Mouse (Mus musculus) kidney, adult 11 months (tissue): ENCODE measurements at regions not wholly inside any gene's neighbourhood (a gene's known extent, or its start where the extent isn't known, plus 50 kb on each side); places are given as distances from the start of the nearest gene placed in this dataset.

Experiments
- DNase-seq: peaks from one replicate; pipeline ENCODE4 v3.0.0; 2022

DNA sequence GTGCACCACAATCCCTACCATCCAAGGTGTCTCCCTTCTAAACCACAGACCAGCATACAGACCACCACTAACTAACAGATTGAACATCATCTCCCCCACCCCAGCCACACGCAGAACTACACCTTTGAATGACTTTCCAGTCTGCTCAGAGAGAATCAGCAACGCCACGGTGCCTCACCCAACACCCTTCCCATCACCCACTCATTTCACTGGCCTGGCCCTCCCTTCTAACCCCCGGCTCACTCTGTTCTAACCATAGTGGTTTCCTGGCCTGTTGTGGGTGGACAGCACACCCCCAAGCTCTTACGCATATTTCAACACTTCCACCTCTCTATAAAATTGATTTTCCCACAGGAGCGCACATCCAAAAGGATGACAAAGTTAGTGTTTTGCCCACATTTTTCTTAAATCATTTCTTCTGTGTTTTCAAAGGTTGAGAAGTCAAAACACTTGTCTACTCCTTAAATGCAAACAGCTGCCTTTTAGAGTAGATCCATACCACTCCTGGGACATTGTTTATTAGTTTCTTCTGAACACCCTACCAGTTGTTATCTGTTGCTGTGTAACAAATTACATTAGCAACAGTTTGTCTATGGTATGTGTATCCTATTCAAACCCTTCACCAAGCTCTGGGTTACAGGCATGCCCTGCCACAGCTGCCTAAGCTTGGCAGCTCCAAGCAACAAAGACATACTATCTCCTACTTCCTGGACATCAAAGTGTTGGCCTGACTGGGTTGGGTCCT lies 269.7 kb upstream of the Cdyl start:
- DNase-seq, result no peak

DNA sequence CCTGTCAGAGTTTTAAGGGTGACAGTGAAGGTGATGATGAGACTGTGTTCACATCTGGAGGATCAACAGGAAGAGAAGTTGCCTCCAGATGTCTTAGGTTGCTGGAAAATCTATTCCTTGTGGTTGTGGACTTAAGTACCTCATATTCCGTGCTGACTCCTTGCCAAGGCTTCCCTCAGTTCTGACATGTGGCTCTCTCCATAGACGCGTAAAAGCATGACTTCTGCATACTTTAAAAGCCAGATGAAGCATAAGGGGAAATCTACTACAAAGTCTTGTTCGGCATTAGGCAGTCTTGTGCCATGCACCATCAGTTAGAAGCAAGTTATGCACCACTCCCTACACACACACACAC lies 269.1 kb upstream of the Cdyl start:
- no peak for DNase-seq

DNA sequence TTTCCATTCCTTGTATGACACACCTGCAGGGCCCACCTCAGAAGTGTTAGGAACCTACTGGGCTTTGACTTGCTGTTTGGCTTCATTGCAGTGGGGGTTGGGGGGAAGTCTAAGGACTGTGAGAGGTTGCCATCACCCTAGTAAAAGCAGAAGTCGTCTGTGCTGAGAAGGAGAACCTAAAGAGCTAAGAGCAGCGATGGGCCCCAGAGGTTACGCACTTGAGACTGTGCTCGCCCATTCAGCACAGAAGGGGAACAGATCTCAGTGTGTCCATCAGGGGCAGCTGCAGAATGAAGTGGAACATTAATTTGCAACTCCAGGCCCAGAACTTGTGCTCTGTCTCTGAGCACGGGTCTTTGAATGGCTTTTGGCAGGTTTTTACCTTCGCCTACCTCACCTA lies 267.5 kb upstream of the Cdyl start:
- no peak for DNase-seq

DNA sequence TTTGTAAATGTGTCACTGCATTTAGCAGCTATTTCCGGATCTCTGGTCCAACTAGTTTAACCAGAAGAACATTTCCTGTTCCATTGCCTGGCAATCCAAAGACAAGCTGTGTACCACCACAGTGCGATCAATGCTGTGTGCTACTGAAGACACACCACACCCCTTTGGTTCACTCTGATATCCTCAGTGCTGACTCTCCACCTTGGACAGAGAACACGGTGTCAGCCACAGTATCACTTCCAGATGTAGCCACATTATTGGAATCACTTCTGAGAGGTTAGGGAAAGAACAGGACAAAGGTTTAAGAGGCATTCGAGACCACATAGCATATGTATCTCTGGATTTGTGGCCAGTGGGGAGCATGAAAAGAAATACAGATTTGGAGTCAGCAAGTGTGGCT lies 264.4 kb upstream of the Cdyl start:
- no peak for DNase-seq

DNA sequence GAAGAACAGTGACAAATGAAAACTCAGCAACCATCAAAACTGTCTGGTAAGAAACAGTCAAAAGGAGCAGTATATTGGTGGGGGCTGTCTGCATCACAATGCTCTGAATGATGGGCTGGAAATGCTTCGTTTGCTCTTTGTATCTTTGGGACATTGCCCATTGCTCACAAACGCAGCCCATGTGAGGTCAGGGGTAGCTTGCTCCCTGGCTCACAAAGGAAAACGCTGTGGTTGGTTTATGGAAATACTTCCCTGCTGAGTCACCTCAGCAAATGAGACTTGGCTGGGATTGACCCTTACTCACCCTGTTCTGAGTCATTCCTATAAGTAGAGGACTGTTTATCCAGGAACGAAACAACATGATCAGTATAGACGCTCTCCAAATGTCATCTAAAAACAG lies 264.0 kb upstream of the Cdyl start:
- no peak for DNase-seq

DNA sequence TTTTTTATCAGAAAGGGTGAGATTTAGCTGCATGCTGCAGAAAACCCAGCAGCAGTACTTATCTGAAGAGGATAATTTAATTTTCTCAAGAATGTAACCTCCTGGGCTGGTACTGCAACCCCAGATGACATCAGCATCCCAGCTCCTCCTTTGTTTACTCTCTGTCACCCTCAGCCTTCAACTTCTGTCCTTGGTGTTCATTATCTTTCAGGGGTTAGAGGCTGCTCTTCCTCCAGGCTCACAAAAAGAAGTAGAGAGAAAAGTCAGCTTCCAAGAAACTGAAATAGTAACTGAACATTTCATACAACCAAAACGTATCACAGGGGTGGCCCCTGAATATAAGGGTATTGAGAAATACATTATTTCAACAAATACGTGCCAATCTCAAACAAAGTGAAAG lies 262.5 kb upstream of the Cdyl start:
- DNase-seq, result no peak

DNA sequence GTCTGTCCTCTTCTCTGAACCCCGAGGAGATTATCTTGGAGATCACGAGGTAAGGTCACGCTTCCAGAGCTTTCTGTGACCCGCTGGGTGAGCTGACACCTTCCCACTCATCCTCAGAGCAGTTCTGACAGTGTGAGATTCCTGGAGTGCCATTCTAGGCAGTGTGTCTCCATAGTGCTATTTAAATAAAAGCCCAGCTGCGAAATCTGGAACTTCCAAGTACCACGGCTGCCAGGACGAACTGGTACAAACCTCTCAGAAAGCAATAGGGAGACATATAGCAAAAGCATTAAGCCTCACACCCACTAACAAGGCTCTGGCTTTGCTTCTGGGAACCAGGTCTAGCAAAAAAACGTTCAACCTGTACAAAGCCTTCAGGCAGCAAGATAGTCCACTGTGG lies 261.4 kb upstream of the Cdyl start:
- no peak for DNase-seq

DNA sequence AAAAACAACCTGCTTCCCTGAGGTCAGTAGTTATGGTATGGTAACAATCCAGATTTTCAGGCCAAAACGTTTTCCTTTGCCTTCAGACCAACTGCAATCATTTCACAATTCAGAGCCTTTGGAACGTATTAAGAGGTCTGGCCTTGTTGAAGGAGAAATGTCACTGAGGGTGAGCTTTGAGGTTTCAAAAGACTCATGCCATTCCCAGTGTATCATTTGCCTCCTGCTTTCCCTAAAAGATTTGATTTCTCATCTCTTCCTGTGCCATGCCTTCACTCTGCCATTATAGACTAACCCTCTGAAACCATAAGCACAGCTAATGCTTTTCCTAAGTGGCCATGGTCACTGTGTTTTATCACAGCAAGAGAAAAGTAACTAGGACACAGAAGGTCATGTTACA lies 256.8 kb upstream of the Cdyl start:
- no peak for DNase-seq

DNA sequence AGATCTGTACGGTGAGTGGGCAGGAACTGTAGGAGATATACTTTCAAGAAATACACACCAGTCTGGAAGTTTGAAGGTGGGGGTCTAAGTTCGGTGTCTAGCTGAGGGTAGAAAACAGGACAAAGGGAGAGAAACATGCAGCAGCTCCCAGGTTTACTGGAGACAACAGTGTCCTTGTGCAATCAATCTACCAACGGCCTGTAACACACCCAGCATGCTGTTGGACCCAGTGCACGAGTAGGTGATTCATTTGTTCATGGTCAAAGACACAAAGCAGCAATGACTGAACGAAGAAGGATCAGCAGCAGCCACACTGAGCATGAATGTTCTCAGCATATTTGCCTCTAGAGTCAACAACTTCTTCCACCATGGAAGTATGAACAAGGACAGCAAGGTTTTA lies 255.2 kb upstream of the Cdyl start:
- DNase-seq, result no peak

DNA sequence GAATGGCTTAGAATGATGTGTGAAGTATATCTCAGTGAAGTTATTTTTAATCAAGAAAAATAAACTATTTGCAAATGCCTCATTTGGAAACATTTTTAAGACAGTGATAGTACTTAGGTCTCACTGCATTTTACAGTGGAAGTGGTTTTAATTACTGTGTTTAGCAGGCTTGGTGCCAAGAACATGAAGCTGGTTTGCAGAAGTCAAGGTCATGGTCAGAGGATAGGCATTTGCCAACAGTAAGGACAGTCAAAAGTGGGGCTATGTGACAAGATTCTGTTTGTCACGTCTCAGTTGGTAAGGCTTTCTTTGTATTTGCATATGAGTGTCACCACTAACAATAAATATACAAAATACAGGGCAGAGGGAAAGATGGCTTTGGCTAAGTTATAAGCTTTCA lies 254.2 kb upstream of the Cdyl start:
- DNase-seq, result no peak

DNA sequence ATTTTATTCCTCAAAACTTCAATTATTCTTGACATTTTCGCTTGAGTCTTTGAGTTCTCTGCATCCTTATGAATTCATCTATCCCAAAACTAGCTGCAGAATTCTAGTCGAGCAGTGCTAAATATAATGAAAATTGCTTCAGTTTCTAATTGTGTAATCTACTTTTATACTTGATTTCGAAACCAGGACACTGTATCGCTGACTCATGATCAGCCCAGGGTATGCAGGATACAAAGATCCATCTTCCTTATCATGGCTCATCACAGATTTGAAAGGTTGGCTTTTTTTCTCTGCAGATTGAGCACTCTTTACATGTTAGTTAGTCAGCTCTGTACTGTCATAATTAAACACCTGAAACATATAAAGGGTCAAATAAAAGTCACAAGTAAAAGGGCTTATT lies 242.1 kb upstream of the Cdyl start:
- DNase-seq, result no peak

DNA sequence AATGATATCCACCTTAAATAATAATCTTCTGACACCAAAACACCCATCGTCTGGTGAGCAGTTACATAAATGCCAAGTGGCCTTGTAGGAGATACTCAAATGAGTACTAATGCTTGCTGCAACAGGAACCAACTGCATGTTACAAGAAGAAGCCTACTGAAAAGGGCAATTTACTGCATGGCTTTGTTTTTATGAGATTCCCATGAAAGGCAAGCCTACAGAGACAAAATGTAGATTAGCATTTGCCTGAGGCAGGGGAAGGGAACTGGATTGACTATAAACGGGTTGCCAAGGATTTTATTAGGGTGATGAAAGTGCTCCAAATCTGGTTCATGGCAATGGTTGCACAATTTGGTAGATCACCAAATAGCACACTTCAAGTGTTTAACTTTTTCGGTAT lies 239.6 kb upstream of the Cdyl start:
- no peak for DNase-seq

DNA sequence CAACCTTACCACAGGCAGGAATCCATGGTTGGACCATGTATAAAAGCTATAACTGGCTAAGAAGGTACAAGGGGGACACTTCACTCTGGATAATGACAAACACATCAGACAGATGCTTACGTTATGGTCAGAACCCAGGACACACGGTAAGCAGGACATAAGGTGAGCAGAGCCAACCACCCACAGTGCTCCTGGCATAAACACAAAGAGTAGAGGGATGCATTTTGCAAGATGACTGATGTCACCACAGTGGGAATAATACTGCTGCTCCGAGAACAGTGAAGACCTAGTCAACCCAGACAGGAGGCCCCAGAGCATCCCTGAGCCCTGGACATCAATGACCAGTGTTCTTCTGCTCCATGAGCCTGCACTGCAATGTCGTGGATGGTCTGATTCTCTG lies 233.6 kb upstream of the Cdyl start:
- no peak for DNase-seq

DNA sequence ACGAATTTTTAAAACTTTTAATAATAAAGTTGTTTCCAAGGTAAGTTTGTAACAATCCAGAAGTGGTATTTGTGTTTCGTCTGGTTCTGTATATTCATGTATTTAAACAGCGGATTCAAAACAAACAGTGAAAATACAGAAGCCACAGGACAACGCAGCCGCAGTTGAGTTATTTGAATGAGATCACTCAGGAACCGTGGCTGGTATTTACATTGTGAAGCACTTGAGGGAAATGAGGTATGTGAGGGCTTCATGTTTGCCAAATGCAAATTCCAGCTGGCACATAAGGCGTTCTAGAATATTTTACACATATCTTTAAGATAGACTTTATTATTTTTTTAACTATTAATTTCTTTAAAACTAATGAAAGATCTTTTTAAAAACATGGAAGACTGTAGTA lies 224.5 kb upstream of the Cdyl start:
- DNase-seq, result no peak

DNA sequence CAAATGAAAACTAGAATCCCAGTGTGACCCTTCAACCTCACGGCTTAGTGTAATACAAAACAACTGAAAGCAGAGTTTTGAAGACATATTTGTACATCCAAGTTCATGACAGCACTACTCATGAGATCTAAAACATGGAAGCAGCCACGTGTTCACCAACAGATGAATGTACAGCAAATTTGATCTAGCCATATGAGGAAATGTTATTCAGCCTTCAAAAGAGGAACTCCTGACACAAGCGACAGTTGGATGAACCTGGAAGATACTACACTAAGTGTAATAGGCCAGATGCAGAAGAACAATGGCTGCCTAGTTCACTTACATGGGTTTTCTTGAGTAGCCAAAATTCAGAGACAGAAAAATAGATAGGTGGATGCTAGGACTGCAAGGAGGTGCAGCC lies 212.0 kb upstream of the Cdyl start:
- DNase-seq, result no peak

DNA sequence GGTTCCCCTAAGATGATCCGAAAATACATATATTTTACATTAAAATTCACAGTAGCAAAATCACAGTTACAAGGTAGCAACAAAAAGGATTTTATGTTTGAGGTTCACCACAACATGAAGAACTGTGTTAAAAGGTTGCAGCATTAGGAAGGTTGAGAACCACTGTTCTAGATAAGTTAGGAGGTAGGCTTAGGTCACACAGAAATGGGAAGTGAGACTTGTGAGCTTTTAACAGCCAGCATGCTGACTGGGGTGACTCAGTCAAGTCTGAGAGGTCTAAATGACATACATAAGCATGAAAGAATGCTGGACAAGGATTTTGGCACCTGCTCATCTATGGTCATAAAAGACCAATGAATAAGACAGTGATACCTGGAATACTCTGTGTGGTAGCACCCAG lies 207.2 kb upstream of the Cdyl start:
- DNase-seq, result no peak

DNA sequence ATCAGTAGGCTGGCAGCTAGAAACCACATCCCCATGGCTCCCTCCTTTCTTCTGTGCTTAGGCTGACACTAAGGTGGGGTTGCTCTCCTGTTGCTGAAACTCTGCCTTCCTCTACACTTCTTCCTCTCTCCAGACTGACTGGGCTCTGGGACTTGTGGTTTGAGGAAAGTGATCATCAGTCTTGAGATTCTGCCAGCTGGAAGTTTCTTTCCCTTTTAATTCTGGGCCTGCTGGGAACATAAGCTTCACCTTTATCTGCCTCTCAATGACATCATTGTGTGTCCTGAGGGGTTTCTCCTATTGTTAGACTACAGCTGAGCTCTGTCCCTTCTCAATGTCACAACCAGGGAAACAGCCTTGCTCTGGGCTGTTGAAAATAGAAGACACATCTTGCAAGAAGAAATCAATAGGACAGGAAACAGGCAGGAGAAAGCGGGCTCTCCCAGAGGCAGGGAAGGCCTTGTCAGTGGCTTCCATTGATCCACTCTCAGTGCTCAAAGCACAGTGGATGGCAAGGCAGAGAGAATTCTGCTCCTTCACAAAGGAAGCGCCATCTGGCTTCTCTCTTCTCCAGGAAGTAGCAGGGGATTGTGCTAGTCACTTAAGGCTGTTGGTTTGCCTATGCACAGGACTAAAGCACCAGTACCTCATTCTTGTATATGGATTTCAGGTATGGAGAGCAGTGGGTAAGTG lies 206.3 kb upstream of the Cdyl start:
- no peak for DNase-seq

DNA sequence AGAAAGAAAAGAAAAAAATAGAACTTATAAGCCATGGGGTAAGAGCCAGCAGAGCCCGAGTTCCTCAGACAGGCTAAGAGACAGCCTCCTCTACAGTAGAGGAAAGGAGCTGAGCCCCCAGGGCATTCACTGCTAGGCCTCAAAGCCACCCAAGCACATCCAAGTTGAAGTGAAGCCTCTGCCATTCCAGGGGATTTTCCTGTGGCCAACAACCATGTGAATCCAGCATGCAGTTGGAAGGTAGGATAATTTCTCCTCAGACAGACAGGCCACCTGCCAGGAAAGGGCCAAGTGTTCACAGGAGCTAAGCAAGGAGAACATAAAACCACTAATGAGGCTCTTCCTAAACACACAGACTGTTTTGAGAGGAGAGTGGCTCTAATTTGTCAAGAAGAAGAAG lies 199.6 kb upstream of the Cdyl start:
- no peak for DNase-seq

DNA sequence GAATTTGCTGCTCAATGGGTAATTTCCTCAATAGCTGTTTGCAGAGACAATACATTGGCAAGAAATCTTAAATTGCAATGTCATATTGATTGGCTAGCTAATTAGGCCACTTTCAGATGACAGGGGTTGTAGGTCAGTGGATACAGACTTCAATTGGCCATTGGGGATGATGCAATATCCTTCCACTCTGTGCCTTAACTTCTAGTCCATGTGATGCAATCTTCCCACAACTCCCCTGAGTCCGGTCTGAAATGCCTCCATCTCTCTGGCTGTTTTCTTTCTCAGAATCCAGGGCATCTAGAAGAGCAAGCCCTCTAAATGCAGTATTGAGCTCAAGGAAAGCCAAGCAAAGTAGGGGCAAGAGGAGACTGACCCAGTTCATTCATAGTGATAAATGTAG lies 196.4 kb upstream of the Cdyl start:
- DNase-seq, result no peak

DNA sequence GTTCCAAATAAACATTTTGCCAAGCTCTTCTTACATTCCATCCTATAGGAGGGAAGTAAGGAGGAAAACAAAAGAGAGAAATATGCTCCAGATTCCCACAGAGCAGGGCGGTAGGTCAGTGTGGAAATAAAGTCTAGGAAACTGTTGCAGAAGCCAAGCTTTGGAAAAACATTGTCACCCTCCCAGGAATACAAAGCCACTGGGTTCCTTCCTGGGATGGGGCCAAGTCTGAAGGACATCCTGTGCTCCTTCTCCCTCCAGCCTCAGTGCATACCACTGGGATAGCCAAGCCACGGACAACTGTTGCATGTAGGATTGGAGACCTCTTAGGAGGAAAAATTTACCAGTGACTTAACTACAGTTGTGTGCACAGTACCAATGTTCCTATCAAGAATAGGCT lies 195.8 kb upstream of the Cdyl start:
- DNase-seq, result no peak

DNA sequence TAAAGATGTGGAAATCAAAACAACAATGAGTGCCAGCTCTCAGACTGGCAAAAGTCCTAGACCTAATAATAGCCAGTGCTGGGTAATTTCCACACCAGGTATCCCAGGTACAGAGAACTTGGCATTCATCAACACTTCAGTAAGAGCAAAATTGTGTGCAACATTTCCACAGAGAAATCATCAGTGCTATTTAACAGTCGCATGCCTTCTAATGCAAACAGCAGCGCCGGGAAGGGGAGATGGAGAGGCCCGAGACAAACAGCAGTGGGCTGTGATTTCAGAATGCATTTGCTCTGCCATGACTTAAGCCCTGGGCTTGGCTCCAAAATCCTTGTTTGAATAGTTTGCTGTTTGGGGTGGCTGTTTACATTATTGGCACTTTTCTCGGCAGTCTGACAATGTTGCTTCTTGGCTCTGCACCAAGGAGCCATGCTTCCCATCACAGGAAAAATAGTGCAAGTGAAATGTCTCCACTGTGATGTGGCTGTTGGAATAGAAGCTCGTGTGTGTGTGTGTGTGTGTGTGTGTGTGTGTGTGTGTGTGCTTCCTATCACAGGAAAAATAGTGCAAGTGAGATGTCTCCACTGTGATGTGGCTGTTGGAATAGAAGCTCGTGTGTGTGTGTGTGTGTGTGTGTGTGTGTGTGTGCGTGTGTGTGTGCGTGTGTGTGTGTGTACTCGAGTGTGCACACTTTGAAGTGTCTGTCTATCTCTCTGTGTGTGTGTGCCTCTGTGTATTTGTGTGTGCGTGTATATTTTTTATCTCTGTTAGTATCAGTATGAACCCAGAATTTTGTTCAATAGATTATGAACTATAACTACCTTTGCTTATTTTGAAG lies 190.1 kb upstream of the Cdyl start:
- DNase-seq, result peak; percentile 5

DNA sequence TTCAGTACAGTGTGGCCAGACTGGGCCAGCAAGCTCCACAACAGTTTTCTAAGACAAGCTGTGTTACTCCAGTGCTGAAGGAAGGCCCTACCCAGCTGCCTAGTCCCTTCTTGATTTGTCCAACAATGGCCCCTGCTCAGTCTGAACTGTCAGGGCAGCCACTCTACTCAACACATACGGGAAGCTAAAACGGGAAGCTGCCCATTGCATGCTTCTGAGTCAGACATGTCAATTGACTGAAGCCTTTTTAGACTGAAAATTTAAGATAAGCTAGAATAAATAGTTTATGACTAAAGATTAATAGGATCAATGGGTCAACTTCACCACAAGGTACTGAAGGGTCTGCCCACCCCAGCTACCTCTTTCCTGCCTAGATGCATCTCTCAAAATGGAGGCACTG lies 181.4 kb upstream of the Cdyl start:
- DNase-seq, result no peak

DNA sequence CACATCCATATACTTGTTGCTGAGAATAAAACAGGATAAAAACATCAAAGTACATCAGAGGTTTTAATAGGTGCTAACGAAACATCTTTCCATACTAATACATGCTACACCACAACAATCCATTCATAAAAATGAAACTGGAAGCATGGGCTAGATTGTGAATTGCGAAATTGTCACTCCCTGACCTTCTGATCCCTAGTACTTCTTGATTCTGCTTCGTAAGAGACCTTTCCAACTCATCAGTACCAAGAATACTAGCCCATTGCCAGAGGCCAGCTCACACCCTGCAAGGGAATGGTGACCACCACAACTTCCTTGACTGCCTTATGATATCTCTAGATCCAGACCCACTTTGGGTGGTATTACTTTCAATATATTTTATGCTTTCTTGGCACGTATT lies 177.3 kb upstream of the Cdyl start:
- no peak for DNase-seq

DNA sequence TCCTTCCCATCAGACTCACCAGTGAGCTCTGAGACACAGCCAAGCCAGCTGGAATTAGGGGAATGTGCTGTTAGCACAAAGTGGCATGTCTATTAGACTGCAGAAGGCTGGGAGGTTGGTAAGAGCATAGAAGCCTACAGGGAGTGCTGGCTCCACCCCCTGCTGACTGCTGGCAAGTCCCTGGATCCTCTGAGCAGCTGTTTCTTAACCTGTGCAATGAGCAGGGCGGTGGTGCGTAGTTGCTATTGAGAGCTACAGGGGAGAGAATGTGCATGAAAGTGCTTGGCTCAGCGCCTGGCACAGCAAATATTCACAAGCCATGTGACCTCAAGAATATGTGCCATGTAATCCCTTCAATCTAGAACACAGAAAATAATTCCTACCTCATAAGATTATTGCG lies 173.5 kb upstream of the Cdyl start:
- peak; percentile 62 for DNase-seq
